Mouse (Mus musculus) C2C12 (cell line): ENCODE measurements around the gene Miga1. TPM values are rescaled to one million over a fixed set of nuclear protein-coding genes. Genes with fewer than 3 reads are reported as not detected.

Source experiments
- H3K27me3 ChIP-seq: one replicate; pipeline ENCODE4 v1.6.1; 2011; ENCODE audit not compliant: control insufficient read depth, insufficient read depth, insufficient read length
- H3K36me3 ChIP-seq: one replicate; pipeline ENCODE4 v1.6.1; 2011; ENCODE audit not compliant: control insufficient read depth, insufficient read depth
- H3K4me3 ChIP-seq: one replicate; pipeline ENCODE4 v1.5.1; 2011; ENCODE audit warnings: mild to moderate bottlenecking, control low read depth; ENCODE audit not compliant: poor library complexity, insufficient read depth, severe bottlenecking
- H3K79me2 ChIP-seq: one replicate; pipeline ENCODE4 v1.6.1; 2011; ENCODE audit not compliant: control insufficient read depth, insufficient read depth
- H3K79me3 ChIP-seq: one replicate; pipeline ENCODE4 v1.6.1; 2011; ENCODE audit warnings: low read depth, control low read depth
- H3ac ChIP-seq: one replicate; pipeline ENCODE3; 2011; ENCODE audit warnings: low read depth; ENCODE audit not compliant: control insufficient read depth, insufficient read length
- CEBPB ChIP-seq: IDR thresholded peaks from one replicate; pipeline ENCODE4 v1.6.1; 2011; ENCODE audit warnings: low read depth, mild to moderate bottlenecking, control low read depth, moderate library complexity
- CTCF ChIP-seq: IDR thresholded peaks from one replicate; pipeline ENCODE4 v1.5.1; 2011; ENCODE audit not compliant: control insufficient read depth, insufficient read depth, insufficient read length
- FOSL1 ChIP-seq: IDR thresholded peaks from one replicate; pipeline ENCODE4 v1.8.0; 2011; ENCODE audit warnings: mild to moderate bottlenecking, low read length; ENCODE audit not compliant: poor library complexity, insufficient read depth, severe bottlenecking
- MAX ChIP-seq: IDR thresholded peaks from one replicate; pipeline ENCODE4 v1.6.1; 2011; ENCODE audit warnings: mild to moderate bottlenecking, control low read depth
- MYOD1 ChIP-seq: IDR thresholded peaks from one replicate; pipeline ENCODE4 v1.6.1; 2011; ENCODE audit warnings: low read depth; ENCODE audit not compliant: control insufficient read depth, insufficient read length
- MYOG ChIP-seq: IDR thresholded peaks from one replicate; pipeline ENCODE4 v1.6.1; 2011; ENCODE audit not compliant: control insufficient read depth, insufficient read length; ENCODE audit errors: extremely low read depth
- USF1 ChIP-seq: IDR thresholded peaks from one replicate; pipeline ENCODE4 v1.6.1; 2011; ENCODE audit warnings: low read depth, mild to moderate bottlenecking, control low read depth, moderate library complexity
- long read RNA-seq, 2 experiments: library from polyadenylated mRNA; unstranded; transcript quantifications; one replicate each; pipeline ENCODE4 v2.0.0; 2019 to 2020
- polyA plus RNA-seq: library from polyadenylated mRNA; unstranded; fragments of >200 nt; fragmentation: generic; extraction: Trizol; gene quantifications from one replicate; pipeline ENCODE4 v1.2.1, GENCODE M21; 2012; ENCODE audit warnings: missing spikeins

Miga1 gene
- polyA plus RNA-seq: 0.43 TPM
- long read RNA-seq, experiment 1, partial matches to known transcripts: 1 of 1 reads
- long read RNA-seq, experiment 1, other reads (novel, unspliced or antisense): 0 of 1 reads
- long read RNA-seq, experiment 2, full-length matches to known transcripts: 1 of 2 reads
- long read RNA-seq, experiment 2, partial matches to known transcripts: 0 of 2 reads
- long read RNA-seq, experiment 2, other reads (novel, unspliced or antisense): 1 of 2 reads

GRCm38 (mm10) chr3:152339862-152340557 lies at the start of gene Miga1:
Gene Miga1 (minus strand): TSS chr3:152340407.
- Histone ChIP-seq H3K36me3 (no peaks in the 10 kb centered on the region), H3K4me3 (no peak within 1 kb of the TSS), H3ac (peak within 1 kb of the TSS; percentile 18), H3K27me3 (no peaks in the 10 kb centered on the region), H3K79me2 (no peaks in the 10 kb centered on the region), H3K79me3 (no peaks in the 10 kb centered on the region)
- TF ChIP-seq MYOG (no peak), MYOD1 (no peak), MAX (no peak), USF1 (no peak), CEBPB (no peak), FOSL1 (no peak), CTCF (no peak)

GRCm38 (mm10) chr3:152384106-152384505 lies 43.9 kb upstream of the Miga1 start:
- Histone ChIP-seq H3K27me3 (no peaks in the 10 kb centered on the region), H3K4me3 (no peak overlapping the region), H3K36me3 (peaks cover 64% of the 10 kb centered on the region), H3K79me2 (no peaks in the 10 kb centered on the region), H3ac (no peak overlapping the region), H3K79me3 (no peaks in the 10 kb centered on the region)
- no peak for TF ChIP-seq USF1
- TF ChIP-seq FOSL1: no peak
- TF ChIP-seq MYOG: no peak
- no peak for TF ChIP-seq MYOD1
- no peak for TF ChIP-seq CEBPB
- no peak for TF ChIP-seq MAX
- no peak for TF ChIP-seq CTCF

- no peak overlapping the region for H3ac ChIP-seq
- H3K79me3 ChIP-seq: no peaks in the 10 kb centered on the region
- TF ChIP-seq MYOD1: no peak
- no peak for TF ChIP-seq CEBPB
- no peak for TF ChIP-seq MAX
- no peak for TF ChIP-seq CTCF
- TF ChIP-seq FOSL1: no peak
- no peak for TF ChIP-seq USF1
- no peak for TF ChIP-seq MYOG
- no peaks in the 10 kb centered on the region for H3K27me3 ChIP-seq
- peaks cover 73% of the 10 kb centered on the region for H3K36me3 ChIP-seq
- no peak overlapping the region for H3K4me3 ChIP-seq
- H3K79me2 ChIP-seq: no peaks in the 10 kb centered on the region
These were observed 35.9 kb upstream of the Miga1 start for GRCm38 (mm10) chr3:152376063-152376462.

GRCm38 (mm10) chr3:152364181-152364580 lies 24.0 kb upstream of the Miga1 start:
- H3ac ChIP-seq: no peak overlapping the region
- no peak for TF ChIP-seq MAX
- no peak for TF ChIP-seq CEBPB
- no peak for TF ChIP-seq CTCF
- no peak for TF ChIP-seq MYOG
- TF ChIP-seq FOSL1: no peak
- TF ChIP-seq MYOD1: no peak
- no peak for TF ChIP-seq USF1
- no peak overlapping the region for H3K4me3 ChIP-seq
- no peaks in the 10 kb centered on the region for H3K27me3 ChIP-seq
- peaks cover 56% of the 10 kb centered on the region for H3K36me3 ChIP-seq
- H3K79me2 ChIP-seq: peaks cover 21% of the 10 kb centered on the region
- H3K79me3 ChIP-seq: no peaks in the 10 kb centered on the region

GRCm38 (mm10) chr3:152359151-152359550 lies 18.9 kb upstream of the Miga1 start:
- Histone ChIP-seq H3K4me3 (no peak overlapping the region), H3K79me2 (peaks cover 69% of the 10 kb centered on the region), H3ac (no peak overlapping the region), H3K36me3 (peaks cover 24% of the 10 kb centered on the region), H3K27me3 (no peaks in the 10 kb centered on the region), H3K79me3 (peaks cover 27% of the 10 kb centered on the region)
- TF ChIP-seq USF1 (no peak), CEBPB (no peak), CTCF (no peak), MAX (no peak), FOSL1 (no peak), MYOD1 (no peak), MYOG (no peak)
